Mouse (Mus musculus) effector memory CD4-positive, alpha-beta T cell, adult 7 months (primary cell): ENCODE results near the gene Prickle4. TPM values are rescaled to one million over a fixed set of nuclear protein-coding genes. Genes with fewer than 3 reads are reported as not detected.

Source experiments
- polyA plus RNA-seq: library from polyadenylated mRNA; unstranded; fragments of 100-300 nt; shearing (Covaris generic); gene quantifications from one replicate; pipeline ENCODE4 v1.2.1, GENCODE M21; 2017

The Prickle4 gene
- polyA plus RNA-seq = not detected

GRCm38 (mm10) chr17:47694503-47695336 lies at the start of gene Prickle4:
Gene Prickle4, minus strand, starts transcription at chr17:47694736.

GRCm38 (mm10) chr17:47736856-47737255 lies 42.3 kb upstream of the Prickle4 start, which contains the start of gene Tfeb:
Gene Tfeb, plus strand, starts transcription at chr17:47737030.

GRCm38 (mm10) chr17:47726566-47726965 lies 32.0 kb upstream of the Prickle4 start, which contains the start of gene Pgc:
Gene Pgc, plus strand, starts transcription at chr17:47726842.

GRCm38 (mm10) chr17:47694442-47694502 lies 264 bp downstream of the Prickle4 start, which contains the start of gene Gm21981:
Gene Gm21981, minus strand, starts transcription at chr17:47694455.

GRCm38 (mm10) chr17:47688608-47689575 lies 5.6 kb downstream of the Prickle4 start, which contains the start of gene Frs3:
Gene Frs3, plus strand, starts transcription at chr17:47689030.

GRCm38 (mm10) chr17:47688344-47688607 lies 6.3 kb downstream of the Prickle4 start, which contains the start of gene Tomm6:
Gene Tomm6, minus strand, starts transcription at chr17:47688386.

Other genes starting within 250 kb of the Prickle4 start
- 47.6 TPM for gene Taf8, start 192.4 kb downstream of the Prickle4 start, polyA plus RNA-seq
- gene Ccnd3, start 189.7 kb downstream of the Prickle4 start, polyA plus RNA-seq = 327 TPM
- gene Bysl, start 83.2 kb downstream of the Prickle4 start, polyA plus RNA-seq = 20.1 TPM
- gene Med20, start 83.2 kb downstream of the Prickle4 start, polyA plus RNA-seq = 33.6 TPM
- gene Gm20517, start 83.1 kb downstream of the Prickle4 start, polyA plus RNA-seq = 3.0 TPM
- 5.1 TPM for gene Usp49, start 64.0 kb downstream of the Prickle4 start, polyA plus RNA-seq
- 202 TPM for gene Tomm6, start 6.3 kb downstream of the Prickle4 start, polyA plus RNA-seq
- gene Frs3, start 5.7 kb downstream of the Prickle4 start, polyA plus RNA-seq = 0.46 TPM
- not detected for gene Gm21981, start 281 bp downstream of the Prickle4 start, polyA plus RNA-seq
- gene Pgc, start 32.1 kb upstream of the Prickle4 start, polyA plus RNA-seq = not detected
- gene Tfeb, start 42.3 kb upstream of the Prickle4 start, polyA plus RNA-seq = 23.7 TPM
- not detected for gene Mdfi, start 140.0 kb upstream of the Prickle4 start, polyA plus RNA-seq
- gene Foxp4, start 229.9 kb upstream of the Prickle4 start, polyA plus RNA-seq = 10.6 TPM